Mouse (Mus musculus): Measurements from ENCODE around the gene Tmem37. TPM values are rescaled to one million over a fixed set of nuclear protein-coding genes. Genes with fewer than 3 reads are reported as not detected.

The Tmem37 gene
- total RNA-seq, 2 experiments from 2014 or later: 9.3 to 12.8 TPM

DNA sequence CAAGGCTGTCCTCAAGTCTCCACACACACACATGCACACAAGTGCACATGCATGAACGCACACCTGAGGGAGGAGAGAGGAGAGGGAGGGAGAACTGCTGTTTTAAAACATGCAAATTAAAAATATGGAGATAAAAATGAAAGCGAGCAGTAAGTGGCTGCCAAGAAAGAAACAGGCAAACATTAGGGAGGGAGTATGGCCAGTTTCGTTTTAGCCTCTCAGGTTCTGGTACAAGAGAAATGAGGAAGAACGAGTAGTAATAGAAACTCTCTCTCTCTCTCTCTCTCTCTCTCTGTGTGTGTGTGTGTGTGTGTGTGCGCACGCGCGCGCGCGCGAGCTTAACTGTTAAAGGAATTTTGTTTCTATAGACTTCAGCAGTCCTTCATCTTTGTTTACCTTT is 54.4 kb downstream of the Tmem37 start:
- H3K4me3 ChIP-seq: no peak overlapping the region
- no peak for DNase-seq
- TF ChIP-seq CTCF (IDR thresholded peaks at IDR 0.05): no peak
- H3K27ac ChIP-seq: no peak overlapping the region
- intact Hi-C loops (cut with DNase I): loop anchor here (10.0 kb wide), 1 partner anchor 565 kb away; no protein-coding TSS in a partner anchor

DNA sequence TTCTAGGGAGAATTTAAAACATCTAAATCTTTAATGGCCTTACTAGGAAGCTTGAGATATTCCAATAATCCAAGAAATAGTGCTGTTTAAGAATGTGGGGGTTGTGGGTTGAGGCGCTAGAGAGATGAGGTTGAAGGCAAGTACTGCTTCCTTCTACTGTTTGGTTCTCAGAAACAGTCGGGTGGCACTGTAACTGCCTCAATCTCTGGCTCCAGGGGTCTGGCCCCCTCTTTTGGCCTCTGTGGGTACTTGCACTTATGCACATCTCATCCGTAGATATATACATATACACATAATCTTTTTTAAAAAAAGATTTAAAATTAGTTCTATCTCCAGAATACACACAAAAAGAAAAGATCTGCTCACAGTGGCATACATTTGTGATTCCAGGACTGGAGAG is 55.0 kb downstream of the Tmem37 start:
- Histone ChIP-seq H3K4me3 (no peak overlapping the region), H3K27ac (no peak overlapping the region)
- TF ChIP-seq CTCF (IDR thresholded peaks at IDR 0.05): no peak
- DNase-seq: no peak
- intact Hi-C loops (cut with DNase I): loop anchor here (10.0 kb wide), 1 partner anchor 564 kb away; no protein-coding TSS in a partner anchor

Other genes starting within 250 kb of the Tmem37 start
- gene Ptpn4, start 236.5 kb downstream of the Tmem37 start, total RNA-seq (2021): 10 to 100 TPM; 25.8 to 39.1 TPM
- gene Tmem177, start 160.9 kb downstream of the Tmem37 start, total RNA-seq (2021): 1 to 10 TPM; 6.1 to 7.8 TPM
- not detected for gene Cfap221, start 76.8 kb downstream of the Tmem37 start, total RNA-seq (2021)
- gene Sctr, start 67.2 kb downstream of the Tmem37 start, total RNA-seq (2021): 1 to 10 TPM; 2.0 to 2.1 TPM
- gene Dbi, start 47.0 kb upstream of the Tmem37 start, total RNA-seq (2021): 100 to 1,000 TPM; 109 to 173 TPM
- gene 3110009E18Rik, start 47.1 kb upstream of the Tmem37 start, total RNA-seq (2021): 1 to 10 TPM; 3.3 to 6.6 TPM
- 10 to 100 TPM; 16.0 to 22.1 TPM for gene Steap3, start 198.6 kb upstream of the Tmem37 start, total RNA-seq (2021)